Mouse (Mus musculus) CD4-positive, CD25-positive, alpha-beta regulatory T cell, adult 4 months (primary cell): ENCODE measurements around the gene Gm29776. TPM values are rescaled to one million over a fixed set of nuclear protein-coding genes. Genes with fewer than 3 reads are reported as not detected.

Experiments used
- ATAC-seq: one replicate; pipeline ENCODE4 v1.8.0; 2017
- polyA plus RNA-seq, 2 experiments: library from polyadenylated mRNA; unstranded; fragments of 100-300 nt; shearing (Covaris generic); gene quantifications; one replicate each; pipeline ENCODE4 v1.2.1; 2017

The Gm29776 gene
- polyA plus RNA-seq, 2 experiments from 2014 or later, result not detected

DNA sequence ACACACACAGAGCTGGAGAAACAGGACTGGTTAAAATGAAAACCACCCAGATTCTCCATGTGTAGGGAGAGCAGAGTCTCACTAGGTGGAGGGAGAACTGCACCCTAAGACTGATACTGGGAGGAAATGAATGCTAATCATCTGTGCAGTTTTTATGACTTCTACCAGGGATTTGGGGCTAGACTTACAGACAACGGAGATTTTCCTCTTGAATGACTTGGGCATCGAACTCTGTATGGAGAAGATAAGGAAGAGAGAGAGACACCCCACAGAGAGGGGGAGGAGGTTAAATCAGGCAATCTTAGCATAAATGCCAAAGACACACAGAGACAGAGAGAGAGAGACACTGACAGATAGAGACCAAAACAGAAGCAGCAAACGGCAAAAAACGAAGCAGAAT, 50.7 kb downstream of the Gm29776 start:
- no peak for ATAC-seq

DNA sequence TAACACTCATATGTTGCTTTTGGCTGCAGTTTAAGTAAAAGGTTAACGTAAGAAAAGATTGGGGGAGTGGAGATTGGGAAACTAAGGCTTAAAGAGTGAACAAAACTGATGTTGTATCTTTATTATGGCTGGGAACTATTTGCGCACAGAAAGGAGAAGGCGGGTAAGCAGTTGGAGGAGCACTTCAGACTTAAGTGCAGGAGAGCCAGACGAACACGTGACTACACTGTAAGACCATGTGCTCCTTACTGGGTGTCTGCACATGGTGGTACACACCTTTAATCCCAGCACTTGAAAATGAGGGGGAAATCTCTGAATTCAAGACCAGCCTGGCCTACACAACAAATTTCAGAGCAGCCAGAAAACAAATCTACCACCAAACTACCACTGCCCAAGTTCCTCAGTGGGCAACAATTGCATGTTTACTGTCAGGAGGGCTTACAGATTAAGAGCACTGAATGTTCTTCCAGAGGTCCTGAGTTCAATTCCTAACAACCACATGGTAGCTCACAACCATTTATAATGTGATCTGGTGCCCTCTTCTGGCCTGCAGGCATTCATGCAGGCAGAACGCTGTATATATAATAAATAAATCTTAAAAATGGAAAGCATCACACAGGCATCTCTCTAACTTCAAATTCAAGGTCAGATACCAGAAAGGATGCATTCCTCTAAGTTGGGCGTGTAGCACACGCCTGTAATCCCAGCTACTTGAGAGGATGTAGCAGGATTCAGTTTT, 51.6 kb downstream of the Gm29776 start:
- ATAC-seq, result no peak

DNA sequence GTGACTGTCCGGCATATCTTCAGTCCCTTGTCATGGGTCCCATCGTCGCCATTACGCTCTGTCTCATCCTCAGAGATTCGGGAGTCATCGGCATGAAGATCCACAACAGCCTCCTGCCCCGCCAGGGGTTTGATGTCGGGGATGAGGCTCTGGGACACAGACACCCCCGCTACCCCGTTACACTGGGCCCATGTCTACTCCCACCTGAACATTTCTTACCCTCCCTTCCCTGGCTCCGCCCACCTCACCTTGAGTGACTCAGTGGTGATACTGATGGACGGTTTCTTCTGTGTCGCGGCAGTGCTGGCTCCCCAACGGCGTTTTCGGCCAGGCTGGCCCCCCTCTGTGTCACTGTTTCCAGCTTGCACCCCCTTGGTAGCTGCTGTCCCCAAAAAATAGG, 52.2 kb downstream of the Gm29776 start:
- no peak for ATAC-seq

DNA sequence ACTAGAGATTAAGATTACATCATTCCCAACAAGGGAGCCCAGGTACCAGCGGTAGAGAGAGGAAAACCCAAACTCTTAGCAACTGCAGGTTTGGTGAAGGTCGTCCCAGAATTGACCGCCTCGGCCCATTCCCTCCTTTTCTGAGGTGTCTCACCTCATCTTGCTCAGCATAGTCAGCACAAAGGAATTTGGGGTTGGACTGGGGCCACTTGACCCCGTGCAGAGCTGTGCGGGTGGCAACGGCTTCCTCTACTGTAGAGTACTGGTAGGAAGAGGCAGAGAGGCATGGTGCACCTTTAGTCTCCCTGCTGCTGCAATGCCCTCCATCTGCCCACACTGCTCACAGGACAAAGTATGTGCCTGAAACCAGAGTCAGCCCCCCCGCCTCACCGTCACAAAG, 54.3 kb downstream of the Gm29776 start:
- no peak for ATAC-seq

DNA sequence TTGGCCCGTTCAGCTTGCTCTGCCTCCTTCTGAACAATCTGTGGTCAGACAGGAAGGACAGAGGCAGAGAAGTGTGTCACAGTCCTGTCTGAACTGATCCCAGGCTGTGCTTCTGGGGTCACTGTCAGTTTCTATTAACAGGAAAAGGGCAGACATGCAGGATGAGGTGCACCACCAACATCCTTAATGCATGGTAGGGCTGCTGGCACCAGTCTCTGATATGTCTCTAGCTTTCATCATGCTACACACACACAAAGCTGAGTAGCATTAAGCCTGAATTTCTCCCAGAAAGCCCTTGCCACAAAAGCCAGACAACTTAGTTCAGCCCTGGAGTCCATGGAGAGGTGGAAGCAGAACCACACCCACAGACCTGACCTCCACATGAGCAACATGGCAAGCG, 55.6 kb downstream of the Gm29776 start:
- no peak for ATAC-seq

Other genes with a start within 250 kb of the Gm29776 start
- 10 to 100 TPM; 59.9 to 60.2 TPM for gene Lrp10, start 234.7 kb downstream of the Gm29776 start, polyA plus RNA-seq
- 1 to 10 TPM in 1 of 2 experiments, under 1 TPM in 1; 0.54 to 1.1 TPM for gene Rem2, start 222.7 kb downstream of the Gm29776 start, polyA plus RNA-seq
- 10 to 100 TPM; 44.9 to 54.8 TPM for gene Prmt5, start 181.3 kb downstream of the Gm29776 start, polyA plus RNA-seq
- gene Haus4, start 144.2 kb downstream of the Gm29776 start, polyA plus RNA-seq, result 10 to 100 TPM; 21.0 to 28.8 TPM
- gene Ajuba, start 121.3 kb downstream of the Gm29776 start, polyA plus RNA-seq, result not detected
- 1 to 10 TPM; 3.7 to 6.9 TPM for gene 4931414P19Rik, start 92.8 kb downstream of the Gm29776 start, polyA plus RNA-seq
- 100 to 1,000 TPM; 154 to 163 TPM for gene Psmb5, start 80.8 kb downstream of the Gm29776 start, polyA plus RNA-seq
- not detected for gene Psmb11, start 77.4 kb downstream of the Gm29776 start, polyA plus RNA-seq
- gene Gm17606, start 57.9 kb downstream of the Gm29776 start, polyA plus RNA-seq, result not detected
- under 1 TPM; 0.15 to 0.16 TPM for gene Cdh24, start 57.5 kb downstream of the Gm29776 start, polyA plus RNA-seq
- 100 to 1,000 TPM in 1 of 2 experiments, 10 to 100 TPM in 1; 98.9 to 105 TPM for gene 1700123O20Rik, start 12.6 kb downstream of the Gm29776 start, polyA plus RNA-seq
- 100 to 1,000 TPM; 151 to 179 TPM for gene Acin1, start 11.9 kb downstream of the Gm29776 start, polyA plus RNA-seq
- not detected for gene Cebpe, start 13.3 kb upstream of the Gm29776 start, polyA plus RNA-seq
- gene Slc7a8, start 83.1 kb upstream of the Gm29776 start, polyA plus RNA-seq, result under 1 TPM in 1 of 2 experiments, not detected in 1; 0.14 TPM
- not detected for gene Rnf212b, start 115.3 kb upstream of the Gm29776 start, polyA plus RNA-seq
- gene Homez, start 172.1 kb upstream of the Gm29776 start, polyA plus RNA-seq, result 1 to 10 TPM; 3.4 to 7.6 TPM
- 1 to 10 TPM in 1 of 2 experiments, not detected in 1; 1.1 TPM for gene Ppp1r3e, start 178.7 kb upstream of the Gm29776 start, polyA plus RNA-seq
- 1 to 10 TPM; 1.3 to 2.7 TPM for gene Bcl2l2, start 184.5 kb upstream of the Gm29776 start, polyA plus RNA-seq
- not detected for gene Gm20521, start 184.6 kb upstream of the Gm29776 start, polyA plus RNA-seq
- gene Pabpn1, start 193.7 kb upstream of the Gm29776 start, polyA plus RNA-seq, result 10 to 100 TPM; 19.6 to 33.9 TPM
- 1 to 10 TPM in 1 of 2 experiments, under 1 TPM in 1; 0.71 to 1.1 TPM for gene Slc22a17, start 214.3 kb upstream of the Gm29776 start, polyA plus RNA-seq
- not detected for gene Efs, start 227.3 kb upstream of the Gm29776 start, polyA plus RNA-seq
- not detected for gene Il25, start 233.9 kb upstream of the Gm29776 start, polyA plus RNA-seq
- gene Cmtm5, start 237.4 kb upstream of the Gm29776 start, polyA plus RNA-seq, result not detected